Mouse (Mus musculus) ES-Bruce4 (cell line): ENCODE measurements at regions not wholly inside any gene's neighbourhood (a gene's known extent, or its start where the extent isn't known, plus 50 kb on each side); places are given as distances from the start of the nearest gene placed in this dataset.

ENCODE experiments used
- CTCF ChIP-seq: IDR thresholded peaks from one replicate; pipeline ENCODE4 v1.8.1; 2011; ENCODE audit warnings: low read depth, low read length
- EP300 ChIP-seq: IDR thresholded peaks from 2 replicates; pipeline ENCODE4 v1.6.1; 2011; ENCODE audit warnings: low read depth, low read length; ENCODE audit not compliant: insufficient read depth
- POLR2A ChIP-seq: IDR thresholded peaks from one replicate; pipeline ENCODE4 v1.8.1; 2011; ENCODE audit warnings: low read length; ENCODE audit not compliant: insufficient read depth

- TF ChIP-seq POLR2A (no peak), CTCF (no peak), EP300 (no peak)
Measured at GRCm38 (mm10) chr1:194208034-194209000, 409.7 kb upstream of the Plxna2 start.
